Mouse (Mus musculus) brain, embryonic 14.5 days (tissue): ENCODE measurements around the gene Trhde.

Experiments
- CTCF ChIP-seq: fragments of 200-500 bp; IDR thresholded peaks from 2 replicates; pipeline ENCODE4 v1.5.1; 2012; ENCODE audit warnings: inconsistent platforms, mild to moderate bottlenecking, moderate library complexity, borderline replicate concordance; ENCODE audit not compliant: insufficient read depth, insufficient read length; ENCODE audit errors: extremely low read depth
- POLR2A ChIP-seq: fragments of 200-500 bp; IDR thresholded peaks from 2 replicates; pipeline ENCODE4 v1.6.1; 2012; ENCODE audit warnings: mild to moderate bottlenecking, inconsistent platforms, borderline replicate concordance; ENCODE audit not compliant: poor library complexity, insufficient read depth, insufficient read length, severe bottlenecking; ENCODE audit errors: extremely low read depth

DNA sequence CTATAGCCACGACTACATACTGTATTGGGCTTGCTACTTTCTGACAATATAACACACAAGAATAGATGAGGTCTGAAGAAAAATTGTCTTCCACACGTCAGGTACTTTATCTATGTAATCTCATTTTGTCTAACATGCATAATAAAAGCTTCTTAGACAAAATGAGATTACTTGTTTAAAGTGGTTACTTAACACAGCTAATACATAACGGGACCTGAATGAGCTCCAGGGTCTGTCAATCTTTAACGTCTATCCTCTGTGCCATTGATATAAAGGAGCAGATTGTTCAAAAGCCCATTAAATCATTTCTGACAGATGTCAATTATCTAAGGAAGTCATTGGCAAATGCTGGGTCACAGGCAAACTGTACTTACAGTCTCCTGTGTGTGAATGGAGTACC is 36.2 kb downstream of the Trhde start:
- TF ChIP-seq POLR2A: no peak
- no peak for TF ChIP-seq CTCF
